Mouse (Mus musculus) erythroid progenitor cell, adult 5-6 weeks (primary cell): ENCODE results near the gene Slc1a5. TPM values are rescaled to one million over a fixed set of nuclear protein-coding genes. Genes with fewer than 3 reads are reported as not detected.

Source experiments
- ATAC-seq: replicated peaks from 2 replicates; pipeline ENCODE4 v1.8.0; 2016; ENCODE audit warnings: moderate number of reproducible peaks, mild to moderate bottlenecking, moderate TSS enrichment, inconsistent platforms; ENCODE audit not compliant: poor library complexity, low FRiP score, severe bottlenecking
- total RNA-seq, 2 experiments: library from RNA; stranded (forward) in 1 of 2; stranded (reverse) in 1 of 2; fragments of 150-400 nt in 1 of 2; fragments of 186-747, 209-891 nt in 1 of 2; gene quantifications; 2 replicates each; pipeline versions ENCODE4 v1.2.3 to v1.2.4; 2015 to 2017; ENCODE audit warnings: low replicate concordance in 2 of 2

Gene Slc1a5
- total RNA-seq, 2 experiments from 2014 or later = 412 to 609 TPM

GRCm38 (mm10) chr7:16843441-16844171 is 62.5 kb downstream of the Slc1a5 start:
- ATAC-seq = no peak

GRCm38 (mm10) chr7:16844696-16845071 is 63.5 kb downstream of the Slc1a5 start:
- ATAC-seq = no peak

GRCm38 (mm10) chr7:16845072-16845819 is 64.1 kb downstream of the Slc1a5 start:
- ATAC-seq = 0 out of 2 replicates have a peak, but pooled peaks have one; percentile 28

GRCm38 (mm10) chr7:16845820-16846167 is 64.7 kb downstream of the Slc1a5 start:
- no peak for ATAC-seq

DNA sequence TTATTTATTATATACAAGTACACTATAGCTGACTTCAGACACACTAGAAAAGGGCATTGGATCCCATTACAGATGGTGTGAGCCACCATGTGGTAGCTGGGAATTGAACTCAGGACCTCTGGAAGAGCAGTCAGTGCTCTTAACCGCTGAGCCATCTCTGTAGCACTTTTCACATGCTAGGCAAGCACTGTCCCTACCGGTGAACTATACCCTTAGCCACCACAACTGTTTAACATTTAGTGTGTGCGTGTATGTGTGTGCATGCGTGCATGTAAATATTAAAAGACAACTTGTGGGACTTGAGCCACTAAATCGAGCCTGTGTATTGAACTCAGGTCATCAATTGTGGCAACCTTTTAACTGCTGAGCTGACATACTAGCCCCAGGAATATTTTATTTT is 65.6 kb downstream of the Slc1a5 start:
- ATAC-seq = no peak

DNA sequence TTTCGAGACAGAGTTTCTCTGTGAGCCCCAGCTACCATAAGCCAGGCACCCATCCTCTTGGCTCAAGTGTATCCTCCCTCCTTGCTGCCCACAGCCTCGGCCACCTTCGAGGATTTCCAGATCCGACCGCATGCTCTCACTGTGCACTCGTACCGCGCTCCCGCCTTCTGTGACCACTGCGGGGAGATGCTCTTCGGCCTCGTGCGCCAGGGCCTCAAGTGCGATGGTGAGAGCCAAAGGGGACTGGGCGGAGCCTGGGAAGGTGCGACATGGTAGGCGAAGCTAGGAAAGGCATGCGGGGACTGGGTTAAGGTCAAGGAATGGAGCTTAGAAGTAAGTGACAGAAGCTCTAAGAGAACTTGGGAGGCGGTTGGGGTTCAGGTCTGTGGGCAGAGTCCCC is 66.4 kb downstream of the Slc1a5 start:
- ATAC-seq = no peak

Other genes with a start within 250 kb of the Slc1a5 start
- gene Arhgap35, start 166.3 kb upstream of the Slc1a5 start, total RNA-seq (2015; ENCODE audit: low replicate concordance) = 1.8 and 2.9 TPM in 2 replicates
- 2.3 TPM in 2 replicates for gene Arhgap35, start 166.3 kb upstream of the Slc1a5 start, total RNA-seq (2017; ENCODE audit: low replicate concordance)
- not detected in 2 replicates for gene Ceacam15, start 105.6 kb upstream of the Slc1a5 start, total RNA-seq (2015; ENCODE audit: low replicate concordance)
- not detected in 2 replicates for gene Ceacam15, start 105.6 kb upstream of the Slc1a5 start, total RNA-seq (2017; ENCODE audit: low replicate concordance)
- gene Ceacam9, start 59.4 kb upstream of the Slc1a5 start, total RNA-seq (2015; ENCODE audit: low replicate concordance) = not detected in 2 replicates
- gene Ceacam9, start 59.4 kb upstream of the Slc1a5 start, total RNA-seq (2017; ENCODE audit: low replicate concordance) = not detected in 2 replicates
- 74.2 and 106 TPM in 2 replicates for gene Ap2s1, start 42.9 kb upstream of the Slc1a5 start, total RNA-seq (2015; ENCODE audit: low replicate concordance)
- gene Ap2s1, start 42.9 kb upstream of the Slc1a5 start, total RNA-seq (2017; ENCODE audit: low replicate concordance) = 27.9 and 47.0 TPM in 2 replicates
- gene Strn4, start 34.5 kb downstream of the Slc1a5 start, total RNA-seq (2015; ENCODE audit: low replicate concordance) = 75.0 and 87.2 TPM in 2 replicates
- 76.9 and 128 TPM in 2 replicates for gene Strn4, start 34.5 kb downstream of the Slc1a5 start, total RNA-seq (2017; ENCODE audit: low replicate concordance)
- 6.5 and 7.5 TPM in 2 replicates for gene Fkrp, start 35.4 kb downstream of the Slc1a5 start, total RNA-seq (2015; ENCODE audit: low replicate concordance)
- 4.9 and 19.6 TPM in 2 replicates for gene Fkrp, start 35.4 kb downstream of the Slc1a5 start, total RNA-seq (2017; ENCODE audit: low replicate concordance)
- 8.3 and 18.4 TPM in 2 replicates for gene Prkd2, start 61.6 kb downstream of the Slc1a5 start, total RNA-seq (2015; ENCODE audit: low replicate concordance)
- gene Prkd2, start 61.6 kb downstream of the Slc1a5 start, total RNA-seq (2017; ENCODE audit: low replicate concordance) = 3.8 and 4.9 TPM in 2 replicates
- gene Dact3, start 94.0 kb downstream of the Slc1a5 start, total RNA-seq (2015; ENCODE audit: low replicate concordance) = not detected in 2 replicates
- gene Dact3, start 94.0 kb downstream of the Slc1a5 start, total RNA-seq (2017; ENCODE audit: low replicate concordance) = not detected in 2 replicates
- not detected in 2 replicates for gene Gng8, start 110.4 kb downstream of the Slc1a5 start, total RNA-seq (2015; ENCODE audit: low replicate concordance)
- not detected in 2 replicates for gene Gng8, start 110.4 kb downstream of the Slc1a5 start, total RNA-seq (2017; ENCODE audit: low replicate concordance)
- 0.36 and 6.7 TPM in 2 replicates for gene Ptgir, start 125.2 kb downstream of the Slc1a5 start, total RNA-seq (2015; ENCODE audit: low replicate concordance)
- 1.9 and 2.0 TPM in 2 replicates for gene Ptgir, start 125.2 kb downstream of the Slc1a5 start, total RNA-seq (2017; ENCODE audit: low replicate concordance)
- gene Calm3, start 142.8 kb downstream of the Slc1a5 start, total RNA-seq (2015; ENCODE audit: low replicate concordance) = 131 and 141 TPM in 2 replicates
- gene Calm3, start 142.8 kb downstream of the Slc1a5 start, total RNA-seq (2017; ENCODE audit: low replicate concordance) = 258 and 325 TPM in 2 replicates
- gene Pnmal2, start 163.3 kb downstream of the Slc1a5 start, total RNA-seq (2015; ENCODE audit: low replicate concordance) = not detected in 2 replicates
- not detected in 2 replicates for gene Pnmal2, start 163.3 kb downstream of the Slc1a5 start, total RNA-seq (2017; ENCODE audit: low replicate concordance)
- gene Pnmal1, start 178.3 kb downstream of the Slc1a5 start, total RNA-seq (2015; ENCODE audit: low replicate concordance) = not detected in 2 replicates
- gene Pnmal1, start 178.3 kb downstream of the Slc1a5 start, total RNA-seq (2017; ENCODE audit: low replicate concordance) = not detected in 2 replicates
- 0.72 TPM in 1 of 2 replicates, not detected in the other for gene Gm42372, start 201.7 kb downstream of the Slc1a5 start, total RNA-seq (2015; ENCODE audit: low replicate concordance)
- gene Gm42372, start 201.7 kb downstream of the Slc1a5 start, total RNA-seq (2017; ENCODE audit: low replicate concordance) = 0.13 and 0.53 TPM in 2 replicates
- gene Ccdc8, start 211.4 kb downstream of the Slc1a5 start, total RNA-seq (2015; ENCODE audit: low replicate concordance) = not detected in 2 replicates
- not detected in 2 replicates for gene Ccdc8, start 211.4 kb downstream of the Slc1a5 start, total RNA-seq (2017; ENCODE audit: low replicate concordance)
- gene Ppp5c, start 246.6 kb downstream of the Slc1a5 start, total RNA-seq (2015; ENCODE audit: low replicate concordance) = 22.6 and 26.3 TPM in 2 replicates
- gene Ppp5c, start 246.6 kb downstream of the Slc1a5 start, total RNA-seq (2017; ENCODE audit: low replicate concordance) = 20.7 and 20.9 TPM in 2 replicates